ENCODE assay signal across 16 mouse cellular contexts in genomic region chr15:11297960-11298359, GRCm38 (mm10).
"Had no signal": no experiment of that assay in that cellular context is flagged by ENCODE, and none has a peak within 500 bp of the region (broad histone marks: within the 10 kb centered on the region; RNA-seq: fewer than 3 reads in every experiment).

No protein-coding gene starts in this region.

- H3K36me3 ChIP-seq: kidney, embryonic 15.5 days; limb, embryonic 15.5 days; liver, embryonic 12.5 days; midbrain, embryonic 10.5 days; neural tube, embryonic 13.5 days had no signal

- H3K4me3 ChIP-seq: kidney, embryonic 15.5 days; left cerebral cortex, adult 2 months; limb, embryonic 15.5 days; liver, embryonic 12.5 days; midbrain, embryonic 10.5 days; neural tube, embryonic 13.5 days had no signal

- H3K27ac ChIP-seq: kidney, embryonic 15.5 days; left cerebral cortex, adult 2 months; limb, embryonic 15.5 days; liver, embryonic 12.5 days; midbrain, embryonic 10.5 days; neural tube, embryonic 13.5 days had no signal

- H3K9me3 ChIP-seq: kidney, embryonic 15.5 days; limb, embryonic 15.5 days; liver, embryonic 12.5 days; midbrain, embryonic 10.5 days; neural tube, embryonic 13.5 days had no signal

- H3K4me1 ChIP-seq: kidney, embryonic 15.5 days; limb, embryonic 15.5 days; liver, embryonic 12.5 days had no signal

- H3K4me2 ChIP-seq: kidney, embryonic 15.5 days; limb, embryonic 15.5 days; liver, embryonic 12.5 days; lung, embryonic 14.5 days; neural tube, embryonic 13.5 days had no signal

- ATAC-seq: liver, embryonic 12.5 days had no signal

- DNase-seq: kidney, adult 2 months; kidney, postnatal 14 days; lung, embryonic 14.5 days; lung, postnatal 10 days; lung, postnatal 4 days; midbrain, embryonic 14.5 days; right cerebral cortex, adult 18-20 months; spleen, adult 18-20 months; thymus, adult 18-20 months; thymus, postnatal 14 days had no signal

- H3K9ac ChIP-seq: kidney, embryonic 15.5 days; limb, embryonic 15.5 days; liver, embryonic 12.5 days; lung, embryonic 14.5 days; neural tube, embryonic 13.5 days had no signal

- H3K27me3 ChIP-seq: kidney, embryonic 15.5 days; limb, embryonic 15.5 days; liver, embryonic 12.5 days; neural tube, embryonic 13.5 days had no signal
